ENCODE assay signal across 10 mouse cellular contexts in the genomic region with DNA sequence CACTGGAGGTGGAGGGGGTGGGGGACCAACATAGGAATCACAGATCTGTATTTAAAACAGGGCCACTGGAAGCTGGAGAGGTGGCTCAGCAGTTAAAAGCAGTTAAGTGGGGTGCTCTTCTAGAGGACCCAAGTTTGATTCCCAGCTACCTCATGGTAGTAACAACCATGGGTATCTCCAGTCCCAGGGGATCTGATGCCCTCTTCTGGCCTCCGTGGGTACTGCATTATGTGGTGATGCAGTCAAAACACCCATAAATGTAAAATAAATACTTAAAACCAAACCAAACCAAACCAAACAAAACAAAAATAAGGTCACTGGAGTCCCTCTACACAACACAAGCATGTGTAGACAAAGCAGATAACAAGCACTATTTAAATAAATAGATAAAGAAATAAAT. TPM values are rescaled to one million over a fixed set of nuclear protein-coding genes. Genes with fewer than 3 reads are reported as not detected.
DNase-seq lines count a peak whose midpoint lies in the region; ATAC-seq lines count a peak whose summit lies in the region.
"Had no signal": no experiment of that assay in that cellular context is flagged by ENCODE, and none has a peak within 500 bp of the region (broad histone marks: within the 10 kb centered on the region; RNA-seq: fewer than 3 reads in every experiment).

No protein-coding gene starts in this region.

- DNase-seq in CD4-positive, CD25-positive, alpha-beta regulatory T cell, adult 2 months (ENCODE audit: low read depth, low spot score): peak; percentile 57
- DNase-seq in kidney, postnatal 4 days: peak; percentile 30 to 44
- DNase-seq in kidney, postnatal 14 days: no peak
- DNase-seq in B cell, adult 2 months: peak; percentile 71
- DNase-seq in urinary bladder, postnatal 10 days (ENCODE audit: low spot score): no peak
- DNase-seq in layer of hippocampus, adult 9-11 months: no peak

- no peaks in the 10 kb centered on the region for H3K4me1 ChIP-seq in brown adipose tissue, adult 24 weeks (ENCODE audit: control insufficient read depth, insufficient read depth, insufficient read length, low read length)
- H3K4me1 ChIP-seq: midbrain, embryonic 10.5 days had no signal

- H3K27ac ChIP-seq in brown adipose tissue, adult 24 weeks (replicated peaks; ENCODE audit: low read depth, low read length): 0 out of 2 replicates have a peak overlapping the region, but pooled peaks have one; percentile 3
- H3K27ac ChIP-seq: hindbrain, embryonic 15.5 days; midbrain, embryonic 10.5 days had no signal

- H3K4me3 ChIP-seq in brown adipose tissue, adult 24 weeks (ENCODE audit: insufficient read depth, low read depth, low read length): no peak overlapping the region
- H3K4me3 ChIP-seq: hindbrain, embryonic 15.5 days; midbrain, embryonic 10.5 days had no signal

- no peak for ATAC-seq in CD4-positive, CD25-positive, alpha-beta regulatory T cell, adult 4 months

RNA-seq across cellular contexts. Expression of gene Atxn1, which starts 32.9 kb away (rescaled TPM):
- 10 to 100 TPM; 26.0 to 31.6 TPM for polyA plus RNA-seq in CD4-positive, CD25-positive, alpha-beta regulatory T cell, adult 4 months (2017; shearing (Covaris generic))
- 7.0 and 7.2 TPM in 2 replicates for polyA plus RNA-seq in brown adipose tissue, adult 24 weeks (2012; ENCODE audit: insufficient read depth, insufficient read length, missing spikeins)

Comparison
In these comparisons a context has a peak if more than half of its experiments do, and no peak if none do; other contexts are left out.
1. DNase-seq: peak in CD4-positive, CD25-positive, alpha-beta regulatory T cell, adult 2 months (single experiment), kidney, postnatal 4 days (2 of 2) and B cell, adult 2 months (2 of 2); none in kidney, postnatal 14 days (single experiment), urinary bladder, postnatal 10 days (single experiment) and layer of hippocampus, adult 9-11 months (single experiment).